Mouse (Mus musculus): ENCODE data around the gene Top2a.
"Not testable (repeated sequence)": the region's sequence is repeated elsewhere in the genome, so short reads cannot be mapped to it uniquely, and the experiment has no call there.

The Top2a gene

GRCm38 (mm10) chr11:99040346-99040974 lies 16.5 kb upstream of the Top2a start:
- peak; percentile 67 for DNase-seq

GRCm38 (mm10) chr11:99039782-99040181 lies 15.8 kb upstream of the Top2a start:
- peak; percentile 90 for DNase-seq

DNA sequence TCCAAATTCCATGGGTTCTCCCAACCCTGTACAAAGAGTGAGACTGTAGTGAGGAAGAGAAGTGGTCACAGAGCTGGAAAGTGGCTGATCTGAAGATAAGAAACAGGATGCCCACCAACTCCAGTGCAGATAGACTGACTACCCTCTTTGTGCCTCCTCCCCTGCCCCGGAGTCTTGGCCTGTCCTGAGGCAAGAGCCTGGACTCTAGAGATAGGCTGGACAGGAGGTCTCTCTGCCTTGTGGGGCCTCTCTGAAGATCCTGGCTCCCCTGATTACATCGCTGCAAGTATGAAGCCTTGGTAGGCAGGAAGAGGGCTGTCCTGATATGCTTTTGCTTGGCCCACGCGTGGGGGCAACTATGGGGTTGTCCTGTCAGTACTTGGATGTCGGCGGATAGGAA lies 12.3 kb upstream of the Top2a start:
- DNase-seq: no peak

- DNase-seq: no peak
These were observed 11.4 kb upstream of the Top2a start for GRCm38 (mm10) chr11:99035350-99035749.

GRCm38 (mm10) chr11:99026899-99027440 lies 3.0 kb upstream of the Top2a start:
- DNase-seq: no peak

- DNase-seq: no peak
These were observed 1.9 kb upstream of the Top2a start for GRCm38 (mm10) chr11:99025878-99026277.

DNA sequence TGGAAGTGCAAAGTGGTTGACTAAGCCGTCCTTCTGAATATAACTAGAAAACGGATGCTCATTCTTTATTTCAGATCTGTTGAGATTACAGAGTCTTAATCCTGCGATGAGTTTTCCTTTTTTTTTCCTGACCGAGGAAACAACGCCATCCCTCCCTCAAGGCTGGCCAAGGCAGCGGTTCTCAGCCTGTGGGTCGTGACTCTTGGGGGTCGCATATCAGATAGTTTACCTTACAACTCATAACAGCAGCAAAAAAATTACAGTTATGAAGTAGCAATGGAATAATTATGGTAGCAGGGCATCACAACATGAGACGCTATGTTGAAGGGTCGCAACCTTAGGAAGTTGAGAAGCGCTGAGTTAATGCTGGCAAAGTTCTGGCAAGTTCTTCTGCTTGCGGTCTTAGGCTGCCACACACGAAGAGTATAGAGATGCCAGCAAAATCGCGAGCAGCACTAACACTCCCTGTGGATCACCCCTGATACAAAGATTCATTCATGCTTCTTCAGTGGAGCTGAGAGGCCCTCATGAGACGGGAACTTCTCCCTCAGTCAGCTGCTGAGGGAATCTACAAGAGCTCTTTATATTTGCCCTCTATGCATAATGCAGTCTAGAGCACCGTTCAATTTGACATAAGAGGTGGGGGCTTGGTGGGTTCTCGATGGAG lies 612 bp upstream of the Top2a start:
- DNase-seq: no peak

- DNase-seq: no peak
These were observed 895 bp downstream of the Top2a start for GRCm38 (mm10) chr11:99023094-99023493.

- DNase-seq: no peak
These were observed 1.5 kb downstream of the Top2a start for GRCm38 (mm10) chr11:99022384-99022933.

GRCm38 (mm10) chr11:99019844-99020243 lies 4.1 kb downstream of the Top2a start:
- DNase-seq: no peak

DNA sequence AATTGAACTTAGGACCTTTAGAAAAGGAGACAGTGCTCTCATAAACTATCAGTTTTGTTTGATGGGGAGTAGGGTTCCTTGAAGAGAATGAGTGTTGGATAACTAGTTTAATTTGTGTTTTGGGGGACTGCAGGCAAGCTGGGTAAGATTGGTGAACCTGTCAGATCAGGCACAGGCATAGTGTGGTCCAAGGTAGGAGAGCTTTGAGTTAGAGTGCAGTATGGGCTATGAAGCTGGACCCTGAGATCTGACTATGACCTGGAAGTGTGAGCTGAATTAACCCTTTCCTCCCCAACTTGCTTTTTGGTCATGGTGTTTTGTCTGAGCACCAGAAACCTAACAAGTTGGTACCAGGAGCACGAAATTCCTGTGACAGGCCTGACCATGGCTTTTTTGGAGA lies 10.1 kb downstream of the Top2a start:
- no peak for DNase-seq

GRCm38 (mm10) chr11:99010706-99011105 lies 13.3 kb downstream of the Top2a start:
- no peak for DNase-seq

GRCm38 (mm10) chr11:99010124-99010523 lies 13.9 kb downstream of the Top2a start:
- no peak for DNase-seq

DNA sequence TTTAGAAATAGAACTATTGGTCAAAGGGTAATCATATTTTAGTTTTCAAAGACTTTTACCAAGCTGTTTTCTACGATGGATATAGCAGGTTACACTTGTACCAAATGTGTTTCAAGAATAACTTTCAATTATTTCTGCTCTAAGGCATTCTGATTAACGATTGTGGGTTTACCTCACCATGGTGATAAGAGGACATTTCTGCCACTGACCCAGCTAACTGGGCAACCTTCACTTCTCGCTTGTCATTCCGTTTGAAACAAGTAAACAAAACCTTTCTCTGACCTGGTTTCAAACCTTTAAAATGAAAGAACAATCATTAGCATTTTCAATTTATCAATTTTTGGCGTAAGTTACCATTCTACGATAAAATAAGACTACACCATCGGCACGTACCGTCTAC lies 17.2 kb downstream of the Top2a start:
- DNase-seq: no peak

DNA sequence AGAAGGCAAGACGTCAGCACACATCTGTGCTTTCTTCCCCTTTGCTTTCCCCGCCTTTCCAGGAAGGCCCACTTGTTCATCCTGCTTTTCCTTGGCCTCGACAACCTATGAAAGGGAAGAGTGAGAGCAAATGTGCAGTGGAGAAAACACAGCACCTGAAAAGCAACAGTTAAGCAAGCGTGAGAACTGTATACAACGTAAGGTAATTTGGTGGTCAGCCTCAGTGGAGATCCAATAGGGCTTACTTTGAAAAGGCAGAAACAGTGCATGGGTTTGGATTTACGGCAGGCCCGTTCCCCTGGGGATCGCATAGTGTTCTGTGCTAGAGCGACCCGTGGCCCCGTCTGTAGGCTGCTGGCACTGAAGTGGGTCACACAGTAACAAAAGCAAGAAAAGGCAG lies 24.7 kb downstream of the Top2a start:
- DNase-seq: no peak

DNA sequence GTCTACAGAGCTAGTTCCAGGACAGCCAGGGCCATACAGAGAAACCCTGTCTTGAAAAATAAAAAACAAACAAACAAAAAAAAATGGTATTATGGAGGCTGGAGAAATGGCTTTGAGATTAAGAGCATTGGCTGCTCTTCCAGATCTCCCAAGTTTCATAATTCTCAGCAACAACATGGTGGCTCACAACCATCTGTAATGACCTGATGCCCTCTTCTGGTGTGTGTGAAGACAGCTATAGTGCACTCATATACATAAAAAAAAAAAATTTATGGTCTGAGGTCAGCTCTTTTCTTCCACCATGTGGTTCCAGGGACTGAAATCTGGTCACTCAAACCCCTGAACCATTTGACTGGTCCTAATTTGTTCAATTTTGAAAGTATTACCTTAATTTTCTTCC lies 25.2 kb downstream of the Top2a start:
- DNase-seq: no peak

GRCm38 (mm10) chr11:98997659-98998058 lies 26.3 kb downstream of the Top2a start:
- no peak for DNase-seq

- no peak for DNase-seq
These were observed 28.0 kb downstream of the Top2a start for GRCm38 (mm10) chr11:98995987-98996386.

DNA sequence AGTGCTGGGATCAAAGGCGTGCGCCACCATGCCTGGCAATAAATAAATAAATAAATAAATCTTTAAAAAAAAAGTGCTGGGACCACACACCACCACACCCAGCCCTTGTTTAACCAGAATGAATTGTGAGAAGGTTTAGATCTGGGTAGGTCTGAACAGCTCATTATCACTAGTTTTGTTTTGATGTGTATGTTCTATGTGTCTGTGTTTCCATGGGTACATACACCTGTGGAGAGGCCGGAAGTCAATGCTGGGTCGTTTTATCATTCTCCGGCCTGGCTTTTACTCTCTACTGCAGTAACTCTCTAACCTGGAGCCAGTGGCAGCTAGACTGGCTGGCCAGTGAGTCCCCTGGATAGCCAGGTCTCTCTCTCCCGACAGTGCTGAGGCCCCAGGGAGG lies 33.1 kb downstream of the Top2a start:
- DNase-seq: no peak

- DNase-seq: not testable (repeated sequence)
These were observed 35.7 kb downstream of the Top2a start for GRCm38 (mm10) chr11:98988260-98988659.

DNA sequence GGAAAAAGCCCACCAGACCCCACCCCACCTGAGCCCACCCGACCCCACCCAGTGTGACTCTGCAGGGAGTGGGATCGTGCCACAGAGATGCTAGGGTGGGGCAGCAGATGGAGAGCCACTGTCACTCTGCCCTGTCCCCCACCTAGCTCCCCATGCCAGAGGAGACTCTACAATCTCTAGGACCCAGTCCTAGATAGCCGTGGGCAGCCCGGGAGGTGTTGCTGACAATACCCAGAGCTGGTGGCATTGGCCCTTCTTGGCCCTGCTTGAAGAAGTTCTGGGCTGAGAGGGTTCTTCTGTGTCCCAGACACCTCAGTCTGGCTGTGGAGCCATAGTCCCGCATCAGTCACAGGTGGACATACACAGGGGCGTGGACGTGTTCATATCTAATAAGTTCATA lies 38.4 kb downstream of the Top2a start:
- no peak for DNase-seq

GRCm38 (mm10) chr11:98983551-98983950 lies 40.4 kb downstream of the Top2a start:
- no peak for DNase-seq

GRCm38 (mm10) chr11:98982773-98983133 lies 41.2 kb downstream of the Top2a start, which contains the start of gene Gjd3:
Gene Gjd3 (minus strand): TSS chr11:98983016.
- no peak for DNase-seq
